Mouse (Mus musculus) small intestine, adult 2 months (tissue): ENCODE measurements around the gene Rhd.

Experiments used
- CTCF ChIP-seq: fragments of 200-500 bp; IDR thresholded peaks from 2 replicates; pipeline ENCODE4 v1.5.1; 2012; ENCODE audit warnings: low read depth, mild to moderate bottlenecking, control low read depth, inconsistent platforms, low read length, moderate library complexity, mixed read lengths; ENCODE audit not compliant: insufficient replicate concordance, insufficient read length; ENCODE audit errors: extremely low read depth
- POLR2A ChIP-seq: fragments of 200-500 bp; IDR thresholded peaks from 2 replicates; pipeline ENCODE4 v1.6.1; 2012; ENCODE audit warnings: low read depth, mild to moderate bottlenecking, control low read depth, inconsistent platforms, low read length, moderate library complexity

- TF ChIP-seq CTCF (no peak), POLR2A (peak; percentile 69)
These were observed 59.8 kb downstream of the Rhd start for GRCm38 (mm10) chr4:134924019-134924741.
